Mouse (Mus musculus): ENCODE data around the gene Ninj1.

Ninj1 gene

DNA sequence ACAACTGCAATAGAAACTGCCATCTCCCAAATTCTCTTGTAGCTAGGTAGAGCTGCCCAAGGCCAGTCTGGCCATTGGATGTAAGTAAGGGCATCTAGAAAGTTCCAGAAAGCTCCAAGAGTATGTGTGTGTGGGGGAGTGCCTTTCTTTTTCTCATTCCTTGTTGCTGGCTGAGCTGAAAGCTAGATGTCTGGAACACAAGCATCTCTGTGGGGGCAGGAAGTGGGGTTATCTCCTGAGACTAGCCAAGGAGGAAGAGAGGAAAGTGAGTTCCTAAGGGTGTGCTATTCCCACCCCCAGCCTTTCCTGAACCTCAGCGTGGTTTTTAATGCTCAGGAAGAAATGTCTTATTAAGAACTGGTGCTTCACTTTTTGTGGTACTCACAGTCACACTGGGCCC lies 15.6 kb upstream of the Ninj1 start:
- DNase-seq (ENCODE audit: low spot score): no peak

- DNase-seq (ENCODE audit: low spot score): no peak
Observed at GRCm38 (mm10) chr13:49172335-49172734, 14.9 kb upstream of the Ninj1 start.

- peak; percentile 93 for DNase-seq (ENCODE audit: low spot score)
Observed at GRCm38 (mm10) chr13:49172971-49173596, 14.2 kb upstream of the Ninj1 start.

DNA sequence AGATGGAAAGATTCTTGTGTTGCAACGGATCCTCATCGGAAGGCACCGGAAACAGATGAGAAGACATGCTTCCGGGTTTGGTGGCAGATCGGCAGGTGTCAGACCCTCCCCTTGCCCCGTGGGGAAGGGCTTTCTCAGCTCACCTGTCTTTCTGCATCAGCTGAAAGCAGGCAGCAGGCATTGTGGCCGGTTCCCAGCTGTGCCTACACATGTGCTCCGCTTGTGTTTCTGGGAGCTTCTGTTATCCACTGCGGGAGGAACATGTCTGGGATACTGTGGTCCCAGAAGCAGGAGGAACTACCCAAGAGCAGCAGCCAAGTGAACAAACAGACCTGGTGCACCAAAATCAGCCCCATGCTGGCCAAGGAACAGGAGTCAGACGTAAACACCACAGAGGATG lies 11.8 kb upstream of the Ninj1 start:
- DNase-seq (ENCODE audit: low spot score): no peak

DNA sequence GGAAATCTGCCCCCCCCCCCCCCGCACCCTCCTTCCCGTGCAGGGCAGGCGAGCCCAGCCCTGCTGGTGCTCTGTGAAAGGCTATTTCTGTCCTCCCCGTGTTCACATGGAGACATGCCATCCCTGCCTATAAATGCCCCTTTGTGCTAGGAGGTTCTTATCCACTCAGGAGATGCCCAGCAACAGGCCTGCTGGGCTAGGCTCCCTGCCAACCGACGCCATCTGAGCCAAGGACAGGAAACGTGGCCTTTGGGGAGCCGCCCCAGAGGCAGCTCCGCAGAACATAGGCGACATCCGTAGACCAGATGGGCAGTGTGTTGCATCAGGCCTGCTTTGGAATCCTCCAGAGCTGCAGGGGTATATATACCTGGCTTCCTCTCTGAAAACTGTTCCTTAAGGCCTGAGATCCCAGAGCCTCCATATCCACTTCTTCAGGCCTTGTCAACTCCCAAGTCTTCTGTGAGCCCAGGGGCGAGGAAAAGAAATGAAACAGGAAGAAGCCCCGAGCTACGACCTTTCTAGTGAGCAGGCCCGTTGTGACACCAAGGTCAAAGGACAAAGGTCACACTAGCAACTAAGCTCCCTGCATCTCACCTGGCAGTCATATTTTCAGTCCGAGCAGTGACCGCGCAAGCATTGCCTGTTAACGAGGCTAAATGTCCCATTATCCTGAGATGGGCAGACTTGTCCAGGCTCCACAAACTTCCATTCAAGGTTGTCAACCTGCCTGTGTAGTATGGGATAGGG lies 8.3 kb upstream of the Ninj1 start:
- peak; percentile 47 for DNase-seq (ENCODE audit: low spot score)

DNA sequence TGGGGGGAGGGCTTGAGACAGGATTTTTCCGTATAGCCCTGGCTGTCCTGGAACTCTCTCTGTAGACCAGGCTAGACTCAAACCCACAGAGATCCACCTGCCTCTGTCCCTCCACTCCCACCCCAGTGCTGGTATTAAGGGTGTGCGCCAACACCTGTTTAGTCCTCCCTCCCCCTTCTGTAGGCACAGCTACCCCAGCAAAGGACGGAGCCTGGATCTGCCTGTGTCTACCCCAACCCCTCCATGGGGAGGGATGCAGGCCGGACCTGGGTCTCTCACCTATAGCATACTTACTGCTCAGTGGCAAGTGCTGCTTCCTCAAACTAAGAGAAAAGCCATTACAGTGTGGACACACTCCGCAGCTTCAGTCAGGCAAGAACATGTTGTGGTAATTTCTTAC lies 7.0 kb upstream of the Ninj1 start:
- no peak for DNase-seq (ENCODE audit: low spot score)

DNA sequence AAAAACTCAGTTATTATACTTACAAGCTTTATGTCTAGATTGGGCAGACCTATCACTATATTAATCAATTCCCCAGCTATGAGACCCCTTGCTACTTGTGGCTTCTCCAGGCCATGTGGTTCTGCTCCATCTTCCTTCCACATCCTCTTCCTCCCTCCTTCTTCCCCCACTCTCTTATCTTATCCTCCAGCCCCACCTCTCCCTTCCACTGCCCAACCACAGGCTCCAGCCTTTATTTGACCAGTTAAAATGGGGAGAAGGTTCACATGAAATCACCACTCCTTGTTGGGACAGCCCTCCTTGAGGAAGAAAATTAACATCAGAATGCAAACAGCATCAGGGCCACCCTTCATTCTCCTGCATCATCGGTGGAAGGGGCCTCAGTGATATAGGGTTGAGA lies 6.6 kb upstream of the Ninj1 start:
- DNase-seq (ENCODE audit: low spot score): no peak

GRCm38 (mm10) chr13:49181411-49181984 lies 5.8 kb upstream of the Ninj1 start:
- no peak for DNase-seq (ENCODE audit: low spot score)

GRCm38 (mm10) chr13:49183161-49183560 lies 4.1 kb upstream of the Ninj1 start:
- DNase-seq (ENCODE audit: low spot score): no peak

GRCm38 (mm10) chr13:49183646-49184045 lies 3.6 kb upstream of the Ninj1 start:
- DNase-seq (ENCODE audit: low spot score): peak; percentile 34

- DNase-seq (ENCODE audit: low spot score): no peak
Observed at GRCm38 (mm10) chr13:49186798-49187287, 442 bp upstream of the Ninj1 start.

DNA sequence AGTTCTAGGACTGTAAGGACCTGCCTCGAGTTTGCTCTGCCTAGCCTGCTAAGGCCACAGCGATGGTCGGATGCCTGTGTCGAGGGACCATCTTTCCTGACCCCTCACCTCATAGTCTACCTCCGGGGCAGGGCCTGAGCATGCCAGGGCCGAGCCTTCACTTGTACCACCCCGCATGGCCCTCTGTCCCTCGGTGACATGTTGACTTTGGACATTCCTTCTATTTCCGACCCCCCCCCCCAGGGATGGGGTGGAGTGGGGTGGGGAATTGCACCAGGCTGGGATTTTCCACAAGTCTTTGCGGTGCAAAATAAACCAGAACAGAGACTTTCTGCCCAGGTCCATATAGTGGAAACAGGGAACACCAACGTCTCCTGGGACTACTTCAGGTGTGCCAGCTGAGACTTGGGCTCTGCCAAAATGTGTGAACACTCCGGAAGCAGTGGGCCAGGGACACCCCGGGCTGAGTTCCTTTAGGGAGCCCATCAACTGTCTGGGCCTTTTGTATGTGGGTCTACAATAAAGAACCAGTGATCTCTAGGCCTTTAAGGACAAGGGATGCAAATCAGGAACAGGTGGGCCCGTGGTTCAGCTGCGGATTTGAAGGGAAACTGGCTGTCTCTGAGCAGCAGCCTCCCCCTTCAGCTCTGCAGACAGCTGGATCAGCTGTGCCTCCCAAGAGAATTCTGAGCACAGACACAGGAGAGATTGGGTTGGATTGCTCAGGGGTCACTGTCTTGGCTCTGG lies 1.1 kb downstream of the Ninj1 start:
- peak; percentile 50 for DNase-seq (ENCODE audit: low spot score)

DNA sequence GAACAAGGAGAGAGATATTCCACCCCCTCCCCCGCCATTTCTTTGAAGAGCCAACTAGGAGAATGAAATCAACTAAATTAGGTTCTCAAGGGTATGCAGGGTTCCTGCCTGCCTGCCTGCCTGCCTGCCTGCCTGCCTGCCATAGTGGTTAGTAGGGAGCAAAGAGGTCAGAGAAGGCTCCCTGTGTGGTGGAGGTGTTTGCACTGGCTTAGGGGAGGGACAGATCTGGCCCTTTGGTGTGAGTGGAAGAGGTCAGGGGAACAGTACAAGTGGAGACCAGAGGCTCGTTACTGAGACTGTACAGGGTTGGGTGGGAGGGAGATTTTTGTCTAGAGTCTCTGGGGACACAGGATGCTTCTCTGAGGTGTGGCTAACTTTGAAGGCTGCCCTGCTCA lies 1.7 kb downstream of the Ninj1 start:
- no peak for DNase-seq (ENCODE audit: low spot score)

DNA sequence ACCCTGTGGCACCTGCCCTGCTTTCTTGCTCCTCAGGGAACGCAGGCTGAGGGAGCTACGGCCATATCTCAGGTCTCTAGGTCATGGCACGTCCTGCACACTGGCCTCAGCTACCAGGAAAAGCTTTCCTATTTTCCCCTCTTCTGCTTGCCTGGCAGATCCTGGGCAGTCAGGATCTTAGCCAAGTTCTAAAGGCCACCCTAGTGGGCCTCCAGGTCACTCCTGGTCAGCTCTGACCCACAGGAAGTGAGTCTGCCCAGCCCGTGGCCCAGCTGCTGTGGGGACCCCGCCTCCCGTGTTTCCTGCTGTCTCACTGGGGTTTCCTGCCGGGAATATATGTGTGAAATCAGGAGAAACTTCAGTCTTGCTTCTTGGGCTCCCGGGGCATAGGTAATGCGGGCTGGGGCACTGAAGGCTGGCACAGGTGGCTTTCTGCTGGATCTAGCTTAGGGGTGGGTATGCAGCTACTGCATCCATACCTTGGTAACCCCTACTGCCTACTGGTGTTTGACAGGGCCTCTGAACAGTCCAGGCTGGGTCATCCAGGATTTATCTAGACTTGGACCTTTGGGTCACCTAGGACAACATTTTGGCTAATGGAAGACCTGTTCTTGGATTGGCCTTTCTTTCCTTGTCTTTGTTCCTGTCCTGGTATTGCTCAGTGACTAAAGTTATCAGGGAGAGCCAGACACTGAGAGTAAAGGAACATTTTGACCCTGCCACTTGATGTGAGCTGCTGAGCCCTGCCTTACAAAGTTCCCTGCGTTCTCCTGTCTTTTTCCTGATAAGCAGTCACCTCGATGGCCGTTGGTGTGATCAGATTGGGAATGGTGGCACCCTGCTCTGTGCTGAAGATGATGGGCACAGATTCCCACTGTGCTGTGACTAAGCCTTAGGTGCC lies 2.9 kb downstream of the Ninj1 start:
- DNase-seq (ENCODE audit: low spot score): no peak

DNA sequence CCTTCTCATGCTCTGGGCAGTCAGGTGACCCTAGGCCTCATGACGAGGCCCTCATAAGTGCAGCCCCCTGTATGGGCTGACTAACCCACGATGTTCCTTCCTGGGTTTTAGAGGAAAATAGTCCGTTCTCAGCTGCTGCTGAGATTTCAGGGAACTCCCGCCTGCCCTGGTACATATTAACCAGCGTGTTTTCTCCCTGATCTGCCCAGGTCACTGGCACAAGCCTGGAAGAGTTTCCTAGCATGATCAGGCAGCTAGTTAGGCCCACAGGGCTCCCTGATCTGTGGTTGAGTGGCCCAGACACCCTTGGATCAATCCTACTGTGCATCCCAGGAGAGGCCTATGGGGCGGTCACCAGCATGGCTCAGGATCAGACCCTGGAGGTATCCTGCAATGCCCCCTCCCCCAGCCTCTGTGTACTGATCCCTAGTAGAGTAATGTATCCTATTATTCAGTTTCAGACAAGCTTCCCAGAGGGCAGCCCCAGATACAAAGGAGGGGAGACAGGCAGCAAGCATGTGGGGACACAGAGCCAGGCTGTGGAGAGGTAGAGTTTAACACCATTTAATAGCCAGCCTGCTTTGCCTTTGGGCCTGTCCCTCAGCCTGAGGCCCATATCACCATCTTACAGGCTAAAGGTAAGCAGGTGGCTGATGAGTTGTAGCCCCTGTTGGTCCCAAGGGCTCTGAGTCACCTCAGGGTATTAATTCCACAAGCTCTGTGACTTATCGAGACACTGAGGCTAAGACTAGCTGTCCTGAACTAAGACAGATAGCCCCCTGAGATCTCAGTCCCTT lies 3.8 kb downstream of the Ninj1 start:
- no peak for DNase-seq (ENCODE audit: low spot score)

DNA sequence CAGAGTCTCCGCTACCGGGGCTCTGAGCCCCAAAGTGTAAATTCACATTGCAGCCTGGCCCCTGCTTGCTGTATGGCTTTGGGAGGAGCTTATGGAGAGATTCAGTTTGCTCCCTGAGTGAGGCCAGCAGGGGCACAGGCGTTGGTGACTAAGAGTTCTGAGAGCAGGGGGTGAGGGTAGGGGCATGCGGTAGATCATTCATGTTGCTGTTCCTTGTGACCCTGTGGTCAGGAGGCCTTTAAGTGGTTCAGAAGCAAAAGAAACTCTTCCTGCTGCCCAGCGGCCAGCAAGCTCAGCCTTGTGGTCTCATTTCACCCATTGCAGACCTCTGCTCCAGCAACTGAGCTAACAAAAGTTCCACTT lies 4.4 kb downstream of the Ninj1 start:
- no peak for DNase-seq (ENCODE audit: low spot score)

DNA sequence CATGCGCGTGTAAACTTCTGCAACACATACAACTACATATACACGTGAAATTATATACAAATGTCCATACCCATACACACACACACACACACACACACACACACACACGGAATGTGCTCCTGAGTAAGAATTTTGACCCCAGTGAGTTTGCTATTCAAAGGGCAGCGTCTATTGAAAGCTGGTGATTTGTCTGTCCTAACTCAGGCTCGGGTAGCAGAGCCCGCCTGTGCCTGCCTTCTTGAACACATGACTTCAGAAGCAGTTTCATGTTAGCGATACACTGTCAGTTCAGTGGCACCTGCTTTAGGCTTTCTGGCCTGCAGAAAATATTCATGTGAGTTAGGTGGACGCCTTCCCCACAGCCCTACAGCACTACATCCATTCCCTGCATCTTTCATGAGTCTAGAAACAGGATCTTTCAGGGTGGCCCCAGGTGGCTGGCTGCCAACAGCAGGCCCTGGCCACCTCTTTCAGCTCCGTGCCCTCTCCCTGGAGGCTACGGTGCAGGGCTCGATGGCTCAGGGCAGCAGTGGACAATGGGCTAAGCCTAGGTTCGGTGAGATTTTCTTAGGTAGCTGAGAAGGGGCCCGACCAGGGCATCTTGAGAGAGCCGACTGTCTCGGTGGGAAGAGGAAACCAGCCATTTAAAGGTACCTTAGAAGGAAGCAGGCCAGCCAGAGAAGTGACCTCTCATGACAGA lies 5.0 kb downstream of the Ninj1 start:
- DNase-seq (ENCODE audit: low spot score): no peak

GRCm38 (mm10) chr13:49193650-49194049 lies 6.4 kb downstream of the Ninj1 start:
- DNase-seq (ENCODE audit: low spot score): no peak

DNA sequence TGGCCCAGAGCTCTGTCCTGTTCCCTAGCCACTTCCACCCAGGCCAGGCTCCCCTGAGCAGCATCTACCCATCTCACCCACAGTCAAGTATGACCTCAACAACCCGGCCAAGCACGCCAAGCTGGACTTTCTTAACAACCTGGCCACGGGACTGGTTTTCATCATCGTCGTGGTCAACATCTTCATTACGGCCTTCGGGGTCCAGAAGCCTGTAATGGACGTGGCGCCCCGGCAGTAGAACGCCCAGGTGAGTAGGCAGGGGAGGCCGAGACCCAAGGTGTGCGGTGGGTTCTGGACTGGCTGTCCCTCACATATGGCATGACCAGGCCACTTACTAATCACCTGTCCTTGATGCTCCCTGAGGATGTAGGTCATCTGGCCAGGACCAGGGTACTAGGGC lies 7.5 kb downstream of the Ninj1 start:
- no peak for DNase-seq (ENCODE audit: low spot score)

- DNase-seq (ENCODE audit: low spot score): no peak
Observed at GRCm38 (mm10) chr13:49195651-49196050, 8.4 kb downstream of the Ninj1 start.

Measured in urinary bladder, postnatal 14 days (tissue).